Mouse (Mus musculus) forebrain, embryonic 13.5 days (tissue): ENCODE results near the gene Fgf11. TPM values are rescaled to one million over a fixed set of nuclear protein-coding genes. Genes with fewer than 3 reads are reported as not detected.

Source experiments
- ATAC-seq: fragments of 200-750 bp; cut with Nextera tagmentation; 2 replicates; pipeline ENCODE4 v1.8.0; 2017
- H3K27ac ChIP-seq: fragments of 300-500 bp; sonication (generic); 2 replicates; pipeline ENCODE4 v1.5.1; 2015; ENCODE audit warnings: inconsistent platforms, mild to moderate bottlenecking, moderate library complexity
- H3K27me3 ChIP-seq: fragments of 300-500 bp; sonication (generic); 2 replicates; pipeline ENCODE4 v1.6.1; 2015; ENCODE audit warnings: mild to moderate bottlenecking, inconsistent platforms
- H3K36me3 ChIP-seq: fragments of 300-500 bp; sonication (generic); 2 replicates; pipeline ENCODE4 v1.6.1; 2015; ENCODE audit warnings: mild to moderate bottlenecking, inconsistent platforms; ENCODE audit not compliant: poor library complexity, severe bottlenecking
- H3K4me1 ChIP-seq: fragments of 300-500 bp; sonication (generic); 2 replicates; pipeline ENCODE4 v1.6.1; 2015; ENCODE audit warnings: inconsistent platforms
- H3K4me2 ChIP-seq: fragments of 300-500 bp; sonication (generic); 2 replicates; pipeline ENCODE4 v1.6.1; 2015; ENCODE audit warnings: inconsistent platforms, mild to moderate bottlenecking, moderate library complexity
- H3K4me3 ChIP-seq: fragments of 300-500 bp; sonication (generic); 2 replicates; pipeline ENCODE4 v1.5.1; 2015; ENCODE audit warnings: mild to moderate bottlenecking, inconsistent platforms
- H3K9ac ChIP-seq: fragments of 300-500 bp; sonication (generic); 2 replicates; pipeline ENCODE4 v1.6.1; 2015; ENCODE audit warnings: mild to moderate bottlenecking, inconsistent platforms
- H3K9me3 ChIP-seq: fragments of 300-500 bp; sonication (generic); replicated peaks from 2 replicates; pipeline ENCODE4 v1.6.1; 2016; ENCODE audit warnings: inconsistent platforms
- WGBS: fragments of 180-500 bp; shearing (Covaris S2); methylation state at CpG from one replicate; pipeline ENCODE4 v1.1.7; 2015; 5-methylcytosine and 5-hydroxymethylcytosine counted together
- polyA plus RNA-seq: library from polyadenylated mRNA; unstranded; fragments of >200 nt; fragmentation: Nextera tagmentation; extraction: Ambion mirVana; gene quantifications from 2 replicates; pipeline ENCODE4 v1.2.1, GENCODE M21; 2015

The Fgf11 gene
- polyA plus RNA-seq, 1 experiment from 2014 or later: 3.8 TPM

DNA sequence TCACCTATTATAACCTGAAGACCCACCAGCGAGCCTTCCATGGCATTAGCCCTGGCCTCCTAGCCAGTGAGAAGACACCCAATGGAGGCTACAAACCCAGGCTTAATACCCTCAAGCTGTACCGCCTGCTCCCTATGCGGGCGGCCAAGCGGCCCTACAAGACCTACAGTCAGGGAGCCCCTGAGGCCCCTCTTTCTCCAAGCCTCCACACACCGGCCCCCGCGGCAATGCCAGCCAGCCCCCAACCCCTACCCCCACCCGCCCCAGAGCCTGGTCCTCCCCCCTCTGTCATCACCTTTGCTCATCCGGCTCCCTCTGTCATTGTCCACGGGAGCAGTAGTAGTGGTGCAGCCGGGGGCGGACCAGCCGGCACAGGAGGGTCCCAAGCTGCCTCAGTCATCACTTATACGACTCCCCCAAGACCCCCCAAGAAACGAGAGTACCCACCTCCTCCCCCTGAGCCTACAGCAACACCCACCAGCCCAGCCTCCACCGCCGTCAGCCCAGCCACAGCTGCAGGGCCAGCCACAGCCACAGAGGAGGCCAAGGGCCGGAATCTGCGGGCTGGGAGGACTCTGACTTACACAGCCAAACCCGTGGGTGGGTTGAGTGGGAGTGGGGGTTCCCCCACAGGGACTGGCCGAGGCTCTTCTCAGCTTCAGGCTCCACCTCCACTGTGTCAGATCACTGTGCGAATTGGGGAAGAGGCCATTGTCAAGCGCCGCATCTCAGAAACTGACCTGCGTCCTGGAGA is 24.0 kb downstream of the Fgf11 start:
- H3K9me3 ChIP-seq: no peaks in the 10 kb centered on the region
- peaks cover 6% of the 10 kb centered on the region for H3K4me1 ChIP-seq
- H3K27ac ChIP-seq: no peak overlapping the region
- no peak overlapping the region for H3K9ac ChIP-seq
- H3K4me2 ChIP-seq: no peak overlapping the region
- H3K36me3 ChIP-seq: peaks cover 15% of the 10 kb centered on the region; the same call in 1 of the 2 replicates
- no peak overlapping the region for H3K4me3 ChIP-seq
- WGBS: 70% methylated on average over 26 of the region's 26 CpGs
- ATAC-seq: no peak
- H3K27me3 ChIP-seq: 0 out of 2 replicates have a peak, but pooled peaks cover 9% of the 10 kb centered on the region

DNA sequence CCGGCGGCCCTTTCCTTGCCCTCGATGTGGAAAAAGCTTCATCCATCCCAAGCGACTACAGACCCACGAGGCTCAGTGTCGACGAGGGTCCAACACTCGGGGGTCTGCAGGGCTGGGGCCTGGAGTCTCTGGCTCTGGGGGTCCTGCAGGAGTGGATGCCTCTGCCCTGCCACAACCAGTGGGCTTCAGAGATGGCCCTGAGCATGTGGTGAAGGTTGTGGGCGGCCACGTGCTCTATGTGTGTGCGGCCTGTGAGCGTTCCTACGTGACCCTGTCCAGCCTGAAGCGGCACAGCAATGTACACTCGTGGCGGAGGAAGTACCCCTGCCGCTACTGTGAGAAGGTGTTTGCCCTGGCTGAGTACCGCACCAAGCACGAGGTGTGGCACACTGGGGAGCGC is 25.2 kb downstream of the Fgf11 start:
- Histone ChIP-seq H3K27me3 (0 out of 2 replicates have a peak, but pooled peaks cover 2% of the 10 kb centered on the region), H3K27ac (no peak overlapping the region), H3K36me3 (peaks cover 15% of the 10 kb centered on the region; the same call in 1 of the 2 replicates), H3K9me3 (no peaks in the 10 kb centered on the region), H3K4me3 (no peak overlapping the region), H3K9ac (no peak overlapping the region; the same call in 1 of the 2 replicates), H3K4me1 (peaks cover 6% of the 10 kb centered on the region), H3K4me2 (no peak overlapping the region)
- WGBS: 88% methylated on average over 20 of the region's 20 CpGs
- no peak for ATAC-seq

DNA sequence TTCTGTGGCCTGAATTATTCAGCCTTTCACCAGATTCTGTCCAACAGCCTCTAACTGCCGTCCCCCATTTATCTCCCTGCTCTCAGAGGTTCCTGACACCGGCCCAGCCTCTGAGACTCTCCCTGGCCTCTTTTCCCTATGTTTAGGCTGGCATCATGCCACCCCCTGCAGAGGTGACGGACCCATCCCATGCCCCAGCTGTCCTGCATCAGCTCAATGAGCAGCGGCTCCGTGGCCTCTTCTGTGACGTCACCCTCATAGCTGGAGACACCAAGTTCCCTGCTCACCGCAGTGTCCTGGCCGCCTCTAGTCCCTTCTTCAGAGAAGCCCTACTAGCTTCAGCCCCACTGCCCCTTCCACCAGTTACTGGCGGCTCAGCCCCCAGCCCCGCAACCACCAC is 25.9 kb downstream of the Fgf11 start:
- 0 out of 2 replicates have a peak, but pooled peaks cover 2% of the 10 kb centered on the region for H3K27me3 ChIP-seq
- no peak overlapping the region for H3K4me2 ChIP-seq
- peaks cover 6% of the 10 kb centered on the region for H3K4me1 ChIP-seq
- H3K9ac ChIP-seq: no peak overlapping the region
- ATAC-seq: no peak
- H3K36me3 ChIP-seq: peaks cover 15% of the 10 kb centered on the region; the same call in 1 of the 2 replicates
- H3K4me3 ChIP-seq: no peak overlapping the region
- no peaks in the 10 kb centered on the region for H3K9me3 ChIP-seq
- H3K27ac ChIP-seq: no peak overlapping the region
- 76% methylated on average over 10 of the region's 10 CpGs for WGBS

DNA sequence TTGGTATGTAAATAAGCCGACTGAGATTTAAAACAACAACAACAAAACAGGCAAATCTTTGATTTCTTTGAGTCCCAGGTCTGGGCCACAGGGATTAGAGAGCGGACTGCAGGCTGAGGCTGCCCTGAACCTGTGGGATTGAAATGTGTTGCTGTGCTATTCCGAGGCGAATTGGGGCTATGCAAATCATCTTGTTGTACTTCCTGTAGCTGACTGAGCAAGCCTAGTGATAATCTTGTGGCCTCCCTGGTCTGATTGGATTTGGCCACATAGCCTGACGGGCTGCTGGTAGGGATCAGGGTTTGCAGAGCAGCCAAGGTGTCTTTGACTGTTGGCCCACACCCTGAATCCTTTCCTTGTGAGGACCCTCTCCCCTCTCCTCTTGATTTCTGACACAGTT is 26.7 kb downstream of the Fgf11 start:
- no peak for ATAC-seq
- H3K4me1 ChIP-seq: peaks cover 6% of the 10 kb centered on the region
- 56% methylated on average over 5 of the region's 5 CpGs for WGBS
- no peak overlapping the region for H3K9ac ChIP-seq
- H3K9me3 ChIP-seq: no peaks in the 10 kb centered on the region
- no peak overlapping the region for H3K4me2 ChIP-seq
- H3K27ac ChIP-seq: no peak overlapping the region
- H3K36me3 ChIP-seq: peaks cover 15% of the 10 kb centered on the region; the same call in 1 of the 2 replicates
- H3K4me3 ChIP-seq: no peak overlapping the region
- H3K27me3 ChIP-seq: 0 out of 2 replicates have a peak, but pooled peaks cover 2% of the 10 kb centered on the region

DNA sequence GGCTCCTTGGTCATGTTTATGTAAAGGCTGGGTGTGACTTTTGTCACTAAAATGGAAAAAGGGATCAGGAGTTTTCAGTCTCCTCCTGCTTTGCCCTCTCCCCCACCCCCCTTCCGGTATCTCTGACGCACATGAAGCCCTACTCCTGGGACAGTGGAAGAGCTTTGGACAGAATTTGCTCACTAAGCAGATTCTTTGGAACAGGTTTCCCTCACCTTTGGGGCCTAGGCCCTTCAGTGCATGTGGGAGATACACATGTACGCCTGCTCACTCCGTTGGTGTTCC is 34.1 kb downstream of the Fgf11 start:
- no peaks in the 10 kb centered on the region for H3K27me3 ChIP-seq
- ATAC-seq: no peak
- WGBS: 68% methylated on average over 4 of the region's 4 CpGs
- peak overlapping the region; percentile 79 for H3K4me2 ChIP-seq
- H3K9me3 ChIP-seq: no peaks in the 10 kb centered on the region
- H3K4me3 ChIP-seq: 0 out of 2 replicates have a peak overlapping the region, but pooled peaks have one; percentile 0
- H3K36me3 ChIP-seq: no peaks in the 10 kb centered on the region
- H3K27ac ChIP-seq: no peak overlapping the region
- H3K9ac ChIP-seq: peak overlapping the region; percentile 96; the same call in 1 of the 2 replicates
- H3K4me1 ChIP-seq: peaks cover 20% of the 10 kb centered on the region

DNA sequence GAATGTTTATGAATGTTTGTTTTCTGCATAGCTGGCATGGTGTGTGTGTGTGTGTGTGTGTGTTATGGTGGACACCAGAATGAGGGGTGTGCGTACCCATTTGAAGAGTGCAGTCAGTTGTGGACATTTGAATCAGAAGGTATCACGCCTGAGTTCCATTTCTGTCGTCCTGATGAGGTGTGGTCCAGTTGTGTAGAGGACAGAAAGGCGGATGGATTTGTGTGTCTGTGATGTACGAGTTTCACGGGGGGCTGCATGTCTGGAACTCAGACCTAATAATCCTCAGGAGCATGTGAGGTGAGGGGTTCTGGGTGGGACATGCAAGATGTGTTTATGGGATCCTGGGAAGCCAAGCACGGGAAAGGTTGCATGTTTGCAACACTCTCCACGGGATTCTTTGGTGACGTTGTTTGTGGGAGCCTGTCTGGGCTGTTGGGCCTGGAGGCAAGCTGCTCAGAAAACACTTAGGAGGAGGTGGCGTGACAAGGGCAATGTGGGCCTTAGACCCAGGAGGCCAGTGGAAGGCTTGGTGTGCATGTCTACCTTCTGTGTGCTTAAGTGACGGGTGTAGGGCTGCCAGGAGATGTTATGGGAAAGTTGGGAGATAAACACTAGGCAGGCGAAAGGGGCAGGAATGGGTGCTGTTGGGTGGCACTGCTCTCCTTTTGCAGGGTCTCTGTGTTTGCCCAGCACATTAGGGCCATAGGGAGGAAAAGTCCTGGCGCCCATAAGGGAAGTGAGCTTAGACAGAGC is 34.6 kb downstream of the Fgf11 start:
- H3K4me3 ChIP-seq: peak overlapping the region; percentile 86
- H3K36me3 ChIP-seq: no peaks in the 10 kb centered on the region
- peak overlapping the region; percentile 10; the same call in 1 of the 2 replicates for H3K27ac ChIP-seq
- H3K4me2 ChIP-seq: peak overlapping the region; percentile 79
- peak overlapping the region; percentile 96 for H3K9ac ChIP-seq
- WGBS: 76% methylated on average over 13 of the region's 13 CpGs
- ATAC-seq: peak; percentile 23; the same call in 1 of the 2 replicates
- peaks cover 20% of the 10 kb centered on the region for H3K4me1 ChIP-seq
- no peaks in the 10 kb centered on the region for H3K27me3 ChIP-seq
- H3K9me3 ChIP-seq: no peaks in the 10 kb centered on the region

DNA sequence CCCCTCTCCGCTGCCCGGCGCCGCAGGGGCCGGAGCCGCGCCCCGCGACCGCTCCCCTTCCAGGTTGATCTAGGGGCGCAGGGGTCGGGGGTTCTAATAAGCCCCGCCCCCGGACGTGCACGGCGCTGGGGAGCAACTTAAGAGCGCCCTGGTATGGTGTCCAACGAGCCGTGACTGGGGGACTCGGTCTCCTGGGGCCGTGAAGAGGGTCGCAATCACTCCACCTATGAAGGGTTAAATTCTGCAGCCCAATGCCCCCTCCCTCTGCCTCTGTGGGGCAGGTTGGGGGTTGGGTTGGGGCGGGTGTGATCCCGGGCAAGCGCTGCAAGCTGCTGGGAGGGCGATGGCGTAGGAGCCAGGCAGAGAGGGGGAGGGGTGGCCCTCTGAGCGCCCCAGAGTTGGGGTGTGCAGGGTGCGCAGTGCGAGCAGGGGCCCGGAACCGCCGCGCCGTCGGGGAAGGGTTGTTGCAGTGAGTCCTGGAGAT is 35.5 kb downstream of the Fgf11 start:
- H3K9ac ChIP-seq: peak overlapping the region; percentile 96
- no peaks in the 10 kb centered on the region for H3K9me3 ChIP-seq
- WGBS: under 1% methylated on average over 34 of the region's 37 CpGs
- peak; percentile 85 for ATAC-seq
- H3K4me3 ChIP-seq: peak overlapping the region; percentile 86
- no peaks in the 10 kb centered on the region for H3K36me3 ChIP-seq
- no peaks in the 10 kb centered on the region for H3K27me3 ChIP-seq
- peak overlapping the region; percentile 65 for H3K27ac ChIP-seq
- H3K4me2 ChIP-seq: peak overlapping the region; percentile 79
- H3K4me1 ChIP-seq: peaks cover 20% of the 10 kb centered on the region

DNA sequence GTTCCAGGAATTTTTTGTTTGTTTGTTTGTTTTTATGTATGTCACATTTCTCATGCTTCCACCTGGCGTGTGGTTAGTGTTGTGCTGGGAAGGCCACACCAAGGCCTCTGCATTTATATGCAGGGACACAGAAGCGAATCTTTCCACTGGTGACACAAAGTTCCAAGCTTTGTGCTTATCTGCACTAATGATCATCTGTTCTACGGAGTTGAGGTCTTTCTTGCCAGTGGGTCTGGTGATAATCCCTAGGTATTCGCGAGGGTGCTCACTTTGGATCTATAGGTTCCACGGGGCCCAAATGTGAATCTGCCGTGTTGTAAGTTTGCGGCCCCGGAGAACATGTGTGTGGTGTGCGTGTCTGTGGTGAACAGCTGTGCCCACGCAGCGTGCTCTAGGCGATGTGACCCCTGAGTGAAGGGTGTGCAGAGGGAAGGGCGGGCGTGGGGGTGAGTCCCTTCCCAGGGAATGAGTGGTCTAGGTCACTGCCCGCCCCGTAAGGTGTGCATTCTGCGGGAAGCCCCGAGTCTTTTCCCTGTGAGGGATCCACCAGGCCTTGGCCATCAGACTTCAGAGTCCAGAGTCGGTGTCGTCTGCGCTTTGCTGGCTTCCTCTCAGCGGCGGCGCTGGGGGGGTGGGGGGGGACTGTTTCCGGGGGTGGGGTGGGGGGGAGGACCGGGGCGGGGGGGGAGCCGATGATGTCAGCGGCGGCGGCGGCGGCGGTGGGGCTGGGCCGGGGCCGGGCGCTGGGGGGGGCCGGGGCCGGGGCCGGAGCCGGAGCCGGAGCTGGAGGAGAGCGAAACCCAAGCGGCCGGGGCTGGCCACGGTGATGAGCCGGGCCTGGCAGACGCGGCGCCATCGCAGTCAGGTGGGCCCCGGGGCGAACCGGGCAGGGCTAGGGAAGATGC is 36.2 kb downstream of the Fgf11 start, which contains the start of gene Zbtb4:
TSS of gene Zbtb4 (plus strand) at position 692 of the 905 bp plus-strand sequence.
- peaks cover 25% of the 10 kb centered on the region for H3K4me1 ChIP-seq
- H3K27ac ChIP-seq: peak within 1 kb of the TSS; percentile 65

DNA sequence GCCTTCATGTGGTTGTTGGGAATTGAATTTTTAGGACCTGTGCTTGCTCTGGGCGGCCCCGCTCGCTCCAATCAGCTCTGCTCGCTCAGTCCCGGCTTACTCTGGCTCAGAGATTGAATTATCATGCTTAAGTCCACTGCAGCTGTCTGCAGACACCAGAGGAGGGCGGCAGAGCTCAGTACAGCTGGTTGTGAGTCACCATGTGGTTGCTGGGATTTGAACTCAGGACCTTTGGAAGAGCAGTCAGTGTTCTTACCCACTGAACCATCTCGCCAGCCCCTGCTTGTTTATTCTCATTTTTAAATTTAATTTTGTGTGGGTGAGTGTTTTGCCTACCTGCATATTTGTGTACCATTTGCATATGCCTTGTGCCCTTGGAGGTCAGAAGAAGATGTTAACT is 38.1 kb downstream of the Fgf11 start:
- peaks cover 36% of the 10 kb centered on the region for H3K4me1 ChIP-seq
- no peak for ATAC-seq
- H3K27me3 ChIP-seq: no peaks in the 10 kb centered on the region
- no peak overlapping the region for H3K4me2 ChIP-seq
- H3K9ac ChIP-seq: no peak overlapping the region
- H3K4me3 ChIP-seq: no peak overlapping the region
- H3K36me3 ChIP-seq: no peaks in the 10 kb centered on the region
- no peaks in the 10 kb centered on the region for H3K9me3 ChIP-seq
- WGBS: 74% methylated on average over 7 of the region's 7 CpGs
- no peak overlapping the region for H3K27ac ChIP-seq

More for the DNA sequence above, 36.2 kb downstream of the Fgf11 start, which contains the start of gene Zbtb4:
- H3K9ac ChIP-seq: peak within 1 kb of the TSS; percentile 96
- peak within 1 kb of the TSS; percentile 79 for H3K4me2 ChIP-seq
- peak within 1 kb of the TSS; percentile 86 for H3K4me3 ChIP-seq
- no peaks in the 10 kb centered on the region for H3K9me3 ChIP-seq
- no peaks in the 10 kb centered on the region for H3K36me3 ChIP-seq
- WGBS: 18% methylated on average over 44 of the region's 55 CpGs
- ATAC-seq: peak; percentile 69
- no peaks in the 10 kb centered on the region for H3K27me3 ChIP-seq

DNA sequence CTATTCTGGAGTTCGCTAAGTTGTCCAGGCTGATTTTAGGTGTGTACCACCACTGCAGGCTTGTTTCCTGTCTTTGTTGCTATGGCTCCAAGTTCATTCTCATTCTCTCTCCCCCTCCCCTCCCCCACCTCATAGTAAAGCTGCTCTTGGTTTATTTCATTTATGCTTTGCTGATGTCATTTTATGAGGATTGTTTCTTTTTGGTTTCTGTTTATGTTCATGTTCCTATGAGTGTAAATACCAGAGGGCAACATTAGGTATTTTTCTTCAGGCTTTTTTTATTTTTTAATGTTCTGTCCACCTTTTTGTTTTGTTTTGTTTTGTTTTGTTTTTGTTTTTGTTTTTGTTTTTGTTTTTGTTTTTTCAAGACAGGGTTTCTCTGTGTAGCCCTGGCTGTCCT is 39.8 kb downstream of the Fgf11 start, which contains the start of gene Slc35g3:
TSS of gene Slc35g3 (minus strand) at position 101 of the 400 bp plus-strand sequence.
- H3K36me3 ChIP-seq: no peaks in the 10 kb centered on the region
- H3K4me3 ChIP-seq: no peak within 1 kb of the TSS
- H3K4me1 ChIP-seq: peaks cover 35% of the 10 kb centered on the region
- ATAC-seq: no peak
- H3K4me2 ChIP-seq: no peak within 1 kb of the TSS
- H3K27ac ChIP-seq: peak within 1 kb of the TSS; percentile 97; the same call in 1 of the 2 replicates
- 0 out of 2 replicates have a peak within 1 kb of the TSS, but pooled peaks have one; percentile 87 for H3K9ac ChIP-seq
- no peaks in the 10 kb centered on the region for H3K9me3 ChIP-seq
- 72% methylated on average over 1 of the region's 1 CpGs for WGBS
- H3K27me3 ChIP-seq: no peaks in the 10 kb centered on the region

DNA sequence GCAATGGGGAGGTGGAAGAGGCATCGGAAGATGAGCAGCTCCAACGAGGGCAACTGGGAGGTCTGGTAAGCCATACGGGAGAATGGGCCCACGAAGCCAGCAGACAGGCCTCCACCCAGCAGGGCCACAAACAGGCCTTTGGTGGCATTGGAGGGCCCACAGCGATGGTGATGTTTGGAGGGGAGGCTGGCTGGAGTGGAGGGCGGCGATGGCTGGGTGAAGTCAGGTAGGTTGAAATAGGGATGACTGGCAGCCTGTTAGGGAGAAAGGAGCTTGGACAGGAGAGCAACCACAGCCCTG is 40.8 kb downstream of the Fgf11 start:
- Histone ChIP-seq H3K36me3 (no peaks in the 10 kb centered on the region), H3K9ac (0 out of 2 replicates have a peak overlapping the region, but pooled peaks have one; percentile 87), H3K4me3 (no peak overlapping the region), H3K9me3 (no peaks in the 10 kb centered on the region), H3K27me3 (no peaks in the 10 kb centered on the region), H3K27ac (peak overlapping the region; percentile 97), H3K4me2 (no peak overlapping the region), H3K4me1 (peaks cover 38% of the 10 kb centered on the region)
- ATAC-seq: no peak
- WGBS: 90% methylated on average over 7 of the region's 7 CpGs
